Mouse (Mus musculus) megakaryocyte, embryonic 14.5 days (primary cell): ENCODE data around the gene Bfsp1.

ENCODE experiments used
- FLI1 ChIP-seq: IDR thresholded peaks from 2 replicates; pipeline ENCODE4 v1.6.1; 2012; ENCODE audit warnings: low read length, inconsistent platforms, mixed read lengths
- GATA1 ChIP-seq: IDR thresholded peaks from 3 replicates; pipeline ENCODE4 v1.6.1; 2012; ENCODE audit warnings: mixed read lengths, low read length, inconsistent platforms, borderline replicate concordance

- TF ChIP-seq FLI1 (no peak), GATA1 (no peak)
Measured at GRCm38 (mm10) chr2:143835820-143836219, 27.2 kb downstream of the Bfsp1 start.
